Mouse (Mus musculus) hindbrain, embryonic 13.5 days (tissue): Measurements from ENCODE around the gene Smn1. TPM values are rescaled to one million over a fixed set of nuclear protein-coding genes. Genes with fewer than 3 reads are reported as not detected.
"Not testable (repeated sequence)": the region's sequence is repeated elsewhere in the genome, so short reads cannot be mapped to it uniquely, and the experiment has no call there.

Experiments
- ATAC-seq: fragments of 200-750 bp; cut with Nextera tagmentation; 2 replicates; pipeline ENCODE4 v1.8.0; 2017; ENCODE audit warnings: moderate TSS enrichment; ENCODE audit not compliant: low FRiP score
- H3K27ac ChIP-seq: fragments of 300-500 bp; sonication (generic); 2 replicates; pipeline ENCODE4 v1.5.1; 2015; ENCODE audit warnings: inconsistent platforms, mild to moderate bottlenecking, moderate library complexity
- H3K27me3 ChIP-seq: fragments of 300-500 bp; sonication (generic); 2 replicates; pipeline ENCODE4 v1.6.1; 2015; ENCODE audit warnings: mild to moderate bottlenecking, inconsistent platforms
- H3K36me3 ChIP-seq: fragments of 300-500 bp; sonication (generic); 2 replicates; pipeline ENCODE4 v1.6.1; 2015; ENCODE audit warnings: mild to moderate bottlenecking, inconsistent platforms
- H3K4me1 ChIP-seq: fragments of 300-500 bp; sonication (generic); replicated peaks from 2 replicates; pipeline ENCODE4 v1.6.1; 2015; ENCODE audit warnings: inconsistent platforms
- H3K4me2 ChIP-seq: fragments of 300-500 bp; sonication (generic); 2 replicates; pipeline ENCODE4 v1.6.1; 2015; ENCODE audit warnings: inconsistent platforms, mild to moderate bottlenecking, moderate library complexity
- H3K4me3 ChIP-seq: fragments of 300-500 bp; sonication (generic); 2 replicates; pipeline ENCODE4 v1.5.1; 2015; ENCODE audit warnings: mild to moderate bottlenecking, inconsistent platforms
- H3K9ac ChIP-seq: fragments of 300-500 bp; sonication (generic); 2 replicates; pipeline ENCODE4 v1.6.1; 2015; ENCODE audit warnings: mild to moderate bottlenecking, inconsistent platforms
- H3K9me3 ChIP-seq: fragments of 300-500 bp; sonication (generic); 2 replicates; pipeline ENCODE4 v1.6.1; 2016; ENCODE audit warnings: inconsistent platforms
- WGBS: fragments of 180-500 bp; shearing (Covaris S2); methylation state at CpG from one replicate; pipeline ENCODE4 v1.1.7; 2015; 5-methylcytosine and 5-hydroxymethylcytosine counted together
- polyA plus RNA-seq: library from polyadenylated mRNA; unstranded; fragments of >200 nt; fragmentation: Nextera tagmentation; extraction: Ambion mirVana; gene quantifications from 2 replicates; pipeline ENCODE4 v1.2.1, GENCODE M21; 2015

The Smn1 gene
- polyA plus RNA-seq, 1 experiment from 2014 or later: 47.1 TPM

DNA sequence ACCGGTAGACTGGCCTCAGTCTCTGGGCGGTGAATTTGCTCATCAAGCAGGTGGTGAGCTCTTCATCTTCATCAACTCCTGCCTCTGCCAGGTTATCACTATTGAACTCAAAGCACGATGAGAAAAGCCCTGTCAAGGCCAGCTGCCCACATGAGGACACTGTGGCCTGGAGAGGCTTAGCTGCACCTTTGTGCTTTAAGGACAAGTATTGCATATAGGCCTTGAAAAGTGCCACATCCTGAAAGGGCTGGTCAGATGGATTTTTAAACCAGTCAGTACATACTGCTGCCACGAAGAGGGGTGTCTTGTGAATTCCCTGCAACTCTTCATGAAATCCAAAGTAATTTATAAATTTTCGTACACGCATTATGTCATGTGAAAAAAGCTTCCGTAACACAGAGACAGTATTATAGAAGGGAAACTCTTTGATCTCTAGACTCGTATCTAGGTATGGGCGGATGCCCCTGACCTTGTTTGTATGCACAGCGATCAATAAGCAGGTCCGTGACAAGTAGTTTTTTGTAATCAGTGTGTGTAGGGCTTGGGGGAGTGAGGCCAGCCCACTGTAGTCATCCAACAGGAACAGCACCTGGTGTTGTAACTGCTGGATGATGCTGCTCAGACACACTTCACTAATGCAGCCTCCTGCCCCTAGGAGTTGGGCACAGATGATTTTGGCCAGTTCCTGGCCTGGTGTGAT, 36.7 kb downstream of the Smn1 start:
- not testable (repeated sequence) for H3K27me3 ChIP-seq, H3K4me3 ChIP-seq, H3K36me3 ChIP-seq, H3K9me3 ChIP-seq, H3K27ac ChIP-seq, H3K9ac ChIP-seq, H3K4me2 ChIP-seq, H3K4me1 ChIP-seq, ATAC-seq
- WGBS: 91% methylated on average over 11 of the region's 11 CpGs

DNA sequence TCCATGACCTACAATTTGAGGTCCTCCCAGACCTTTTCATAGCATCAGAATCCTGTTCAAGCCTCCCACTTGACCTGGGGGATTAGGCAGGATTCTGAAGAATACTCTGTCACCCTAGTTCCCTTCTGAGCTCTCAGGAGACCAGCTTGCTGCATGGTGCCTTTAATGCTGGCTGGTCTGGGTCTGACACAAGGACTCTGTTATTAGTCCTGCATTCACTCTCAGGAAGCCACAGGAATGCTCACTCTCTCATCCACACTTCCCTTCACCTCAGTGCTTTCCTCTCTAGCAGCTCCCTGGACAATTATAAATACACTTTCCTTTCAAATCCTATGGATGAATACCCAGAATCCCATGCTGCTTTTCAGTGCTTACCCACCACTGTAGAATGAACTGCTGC, 37.8 kb downstream of the Smn1 start:
- H3K9ac ChIP-seq, H3K4me1 ChIP-seq, H3K36me3 ChIP-seq, H3K4me3 ChIP-seq, H3K9me3 ChIP-seq, H3K27me3 ChIP-seq, H3K4me2 ChIP-seq, ATAC-seq, H3K27ac ChIP-seq: not testable (repeated sequence)

DNA sequence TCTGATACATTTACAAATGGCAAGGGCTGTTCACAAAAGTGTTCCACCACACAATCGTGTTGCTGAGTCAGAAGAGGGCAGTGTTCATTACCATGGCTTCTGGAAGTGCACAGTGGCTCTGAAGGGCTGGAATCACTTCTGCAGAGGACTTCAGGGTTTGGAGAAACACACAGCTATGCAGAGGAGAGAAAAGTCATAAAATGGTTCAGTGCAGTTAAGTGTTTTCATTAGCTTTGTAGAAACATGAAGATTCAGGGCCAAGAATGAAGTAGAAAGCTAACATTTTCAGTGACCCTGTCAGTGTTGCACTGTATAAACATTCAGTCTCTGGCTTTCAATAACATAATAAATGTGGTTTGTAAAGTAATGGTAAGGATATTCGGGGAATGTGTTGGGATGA, 41.7 kb downstream of the Smn1 start:
- not testable (repeated sequence) for H3K4me1 ChIP-seq, H3K4me3 ChIP-seq, ATAC-seq

DNA sequence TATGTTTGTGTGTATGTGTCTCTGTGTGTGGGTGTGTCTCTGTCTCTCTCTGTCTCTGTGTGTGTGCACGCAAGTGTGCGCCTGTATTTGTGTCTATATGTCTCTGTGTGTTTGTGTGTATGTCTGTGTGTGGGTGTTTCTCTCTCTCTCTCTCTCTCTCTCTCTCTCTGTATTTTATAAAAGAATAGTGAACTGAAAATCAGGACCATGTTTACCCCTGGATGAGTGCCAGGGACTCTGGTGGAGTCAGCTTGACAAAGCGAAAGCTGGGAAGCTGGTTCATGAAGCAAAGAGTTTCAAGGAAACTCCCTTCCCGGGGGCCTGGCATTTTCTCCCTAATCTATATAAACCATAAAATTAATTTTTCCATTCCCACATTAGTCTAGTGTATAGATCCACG, 49.7 kb downstream of the Smn1 start:
- 90% methylated on average over 3 of the region's 5 CpGs for WGBS
- not testable (repeated sequence) for ATAC-seq, H3K27me3 ChIP-seq

More for the DNA sequence above, 41.7 kb downstream of the Smn1 start:
- not testable (repeated sequence) for H3K27me3 ChIP-seq, H3K4me2 ChIP-seq, H3K36me3 ChIP-seq, H3K9ac ChIP-seq, H3K27ac ChIP-seq, H3K9me3 ChIP-seq
- 74% methylated on average over 2 of the region's 2 CpGs for WGBS

GRCm38 (mm10) chr13:100183111-100183510, 58.5 kb downstream of the Smn1 start:
- H3K27me3 ChIP-seq, H3K36me3 ChIP-seq, H3K9ac ChIP-seq, H3K9me3 ChIP-seq, H3K4me2 ChIP-seq, ATAC-seq, H3K27ac ChIP-seq, H3K4me1 ChIP-seq, H3K4me3 ChIP-seq: not testable (repeated sequence)

More for the DNA sequence above, 49.7 kb downstream of the Smn1 start:
- H3K9ac ChIP-seq, H3K4me2 ChIP-seq, H3K4me3 ChIP-seq, H3K27ac ChIP-seq, H3K4me1 ChIP-seq, H3K9me3 ChIP-seq, H3K36me3 ChIP-seq: not testable (repeated sequence)

Other genes with a start within 250 kb of the Smn1 start
- 18.8 and 24.4 TPM in 2 replicates for gene Cartpt, start 223.8 kb upstream of the Smn1 start, polyA plus RNA-seq
- 32.5 and 34.2 TPM in 2 replicates for gene Mccc2, start 109.2 kb upstream of the Smn1 start, polyA plus RNA-seq
- gene Bdp1, start 20.8 kb upstream of the Smn1 start, polyA plus RNA-seq: 22.5 and 27.0 TPM in 2 replicates
- 464 and 478 TPM in 2 replicates for gene Serf1, start 16.8 kb upstream of the Smn1 start, polyA plus RNA-seq
- 0.22 and 0.26 TPM in 2 replicates for gene Naip2, start 77.2 kb downstream of the Smn1 start, polyA plus RNA-seq
- gene Naip5, start 121.5 kb downstream of the Smn1 start, polyA plus RNA-seq: 0.16 and 0.17 TPM in 2 replicates
- gene Naip6, start 192.8 kb downstream of the Smn1 start, polyA plus RNA-seq: 0.12 and 0.13 TPM in 2 replicates